Mouse (Mus musculus) heart, embryonic 14.5 days (tissue): ENCODE data around the gene Mapk13. TPM values are rescaled to one million over a fixed set of nuclear protein-coding genes. Genes with fewer than 3 reads are reported as not detected.

Experiments used
- ATAC-seq: fragments of 200-750 bp; cut with Nextera tagmentation; 2 replicates; pipeline ENCODE4 v1.8.0; 2017; ENCODE audit warnings: low read depth, moderate TSS enrichment; ENCODE audit not compliant: insufficient number of reproducible peaks, insufficient read depth, low FRiP score
- H3K27ac ChIP-seq, 2 experiments: fragments of 200-500 bp in 1 of 2; fragments of 300-500 bp in 1 of 2; sonication (generic) in 1 of 2; replicated peaks in 1 of 2; 2 replicates each; pipeline ENCODE4 v1.5.1; 2012 to 2014; ENCODE audit warnings: low read depth in 2 of 2, low read length in 2 of 2, control low read depth in 1 of 2, mild to moderate bottlenecking in 1 of 2, mixed read lengths in 1 of 2; ENCODE audit not compliant: control insufficient read depth in 1 of 2, insufficient read depth in 1 of 2
- H3K27me3 ChIP-seq: fragments of 300-500 bp; sonication (generic); 2 replicates; pipeline ENCODE4 v1.6.1; 2014; ENCODE audit warnings: mild to moderate bottlenecking, low read length, control low read depth; ENCODE audit not compliant: control insufficient read depth, insufficient read depth
- H3K36me3 ChIP-seq: fragments of 300-500 bp; sonication (generic); 2 replicates; pipeline ENCODE4 v1.6.1; 2014; ENCODE audit warnings: mild to moderate bottlenecking, control low read depth, low read length, mixed read lengths; ENCODE audit not compliant: control insufficient read depth, insufficient read depth
- H3K4me1 ChIP-seq, 2 experiments: fragments of 200-500 bp in 1 of 2; fragments of 300-500 bp in 1 of 2; sonication (generic) in 1 of 2; 2 replicates each; pipeline ENCODE4 v1.6.1; 2012 to 2014; ENCODE audit warnings: low read length in 2 of 2, control low read depth in 1 of 2, mixed read lengths in 1 of 2; ENCODE audit not compliant: control insufficient read depth in 2 of 2, insufficient read depth in 2 of 2
- H3K4me2 ChIP-seq: fragments of 300-500 bp; sonication (generic); 2 replicates; pipeline ENCODE4 v1.6.1; 2014; ENCODE audit warnings: mild to moderate bottlenecking, low read length
- H3K4me3 ChIP-seq, 2 experiments: fragments of 200-500 bp in 1 of 2; fragments of 300-500 bp in 1 of 2; sonication (generic) in 1 of 2; 2 replicates each; pipeline ENCODE4 v1.5.1; 2012 to 2014; ENCODE audit warnings: low read length in 2 of 2, mild to moderate bottlenecking in 2 of 2, control low read depth in 1 of 2, low read depth in 1 of 2, moderate library complexity in 1 of 2; ENCODE audit not compliant: control insufficient read depth in 1 of 2, insufficient read depth in 1 of 2
- H3K9ac ChIP-seq: fragments of 300-500 bp; sonication (generic); 2 replicates; pipeline ENCODE4 v1.6.1; 2014; ENCODE audit warnings: mild to moderate bottlenecking, low read length
- H3K9me3 ChIP-seq: fragments of 300-500 bp; sonication (generic); 2 replicates; pipeline ENCODE4 v1.6.1; 2016; ENCODE audit warnings: low read length, control low read depth; ENCODE audit not compliant: control insufficient read depth
- WGBS: fragments of 180-500 bp; shearing (Covaris S2); extraction: QIAGEN DNeasy Blood & Tissue Kit; methylation state at CpG from one replicate; pipeline ENCODE4 v1.1.7; 2014; 5-methylcytosine and 5-hydroxymethylcytosine counted together
- polyA plus RNA-seq: library from polyadenylated mRNA; unstranded; fragments of >200 nt; fragmentation: Nextera tagmentation; extraction: Ambion mirVana; gene quantifications from 2 replicates; pipeline ENCODE4 v1.2.1, GENCODE M21; 2014

Gene Mapk13
- polyA plus RNA-seq, 1 experiment from 2014 or later, result 2.5 TPM

DNA sequence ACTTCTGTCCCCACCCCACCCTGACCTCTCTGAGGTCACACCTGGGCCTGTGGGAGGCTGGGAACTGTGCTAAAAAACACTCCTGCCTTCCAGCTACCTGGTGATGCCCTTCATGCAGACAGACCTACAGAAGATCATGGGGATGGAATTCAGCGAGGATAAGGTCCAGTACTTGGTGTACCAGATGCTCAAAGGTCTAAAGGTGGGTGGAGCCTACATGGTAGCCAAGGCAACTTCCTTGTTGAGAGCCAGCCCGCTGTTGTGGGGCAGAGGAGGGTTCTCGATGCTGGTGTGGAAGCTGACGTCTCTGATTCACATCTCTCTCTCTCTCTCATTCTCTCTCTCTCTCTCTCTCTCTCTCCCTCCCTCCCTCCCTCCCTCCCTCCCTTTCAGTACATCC, 6.1 kb downstream of the Mapk13 start:
- Histone ChIP-seq H3K36me3 (no peaks in the 10 kb centered on the region), H3K4me3 (no peak overlapping the region), H3K4me1 (peaks cover 2 to 4% of the 10 kb centered on the region in 2 experiments; a peak in 3 of 4 replicates), H3K4me2 (no peak overlapping the region), H3K27me3 (peaks cover 15% of the 10 kb centered on the region), H3K9ac (no peak overlapping the region), H3K27ac (no peak overlapping the region), H3K9me3 (no peaks in the 10 kb centered on the region)
- 68% methylated on average over 4 of the region's 4 CpGs for WGBS
- no peak for ATAC-seq

DNA sequence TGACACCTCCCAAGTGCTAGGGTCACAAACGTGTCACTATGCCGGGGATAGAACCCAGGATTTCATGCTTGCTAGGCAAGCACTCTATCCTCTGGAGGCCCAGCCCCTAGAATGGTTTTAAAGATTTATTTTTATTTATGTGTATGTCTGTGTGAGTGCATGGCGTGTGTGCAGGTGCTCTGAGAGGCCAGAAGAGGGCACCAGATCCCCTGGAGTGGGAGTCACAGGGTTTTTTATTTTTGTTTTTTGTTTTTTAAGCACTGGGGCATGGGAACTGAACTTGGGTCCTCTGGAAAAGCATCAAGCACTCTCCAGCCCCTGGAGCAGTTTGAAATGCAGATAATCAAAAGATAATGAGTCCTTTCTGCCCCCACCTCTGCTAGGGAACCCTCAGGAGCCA, 7.7 kb downstream of the Mapk13 start:
- H3K27me3 ChIP-seq, result no peaks in the 10 kb centered on the region
- H3K9me3 ChIP-seq, result no peaks in the 10 kb centered on the region
- 91% methylated on average over 3 of the region's 3 CpGs for WGBS
- H3K36me3 ChIP-seq, result no peaks in the 10 kb centered on the region
- no peak overlapping the region for H3K4me3 ChIP-seq
- ATAC-seq, result no peak
- H3K27ac ChIP-seq, result no peak overlapping the region
- no peak overlapping the region for H3K9ac ChIP-seq
- peaks cover 6 to 10% of the 10 kb centered on the region in 2 experiments; a peak in 2 of 4 replicates for H3K4me1 ChIP-seq
- H3K4me2 ChIP-seq, result no peak overlapping the region

DNA sequence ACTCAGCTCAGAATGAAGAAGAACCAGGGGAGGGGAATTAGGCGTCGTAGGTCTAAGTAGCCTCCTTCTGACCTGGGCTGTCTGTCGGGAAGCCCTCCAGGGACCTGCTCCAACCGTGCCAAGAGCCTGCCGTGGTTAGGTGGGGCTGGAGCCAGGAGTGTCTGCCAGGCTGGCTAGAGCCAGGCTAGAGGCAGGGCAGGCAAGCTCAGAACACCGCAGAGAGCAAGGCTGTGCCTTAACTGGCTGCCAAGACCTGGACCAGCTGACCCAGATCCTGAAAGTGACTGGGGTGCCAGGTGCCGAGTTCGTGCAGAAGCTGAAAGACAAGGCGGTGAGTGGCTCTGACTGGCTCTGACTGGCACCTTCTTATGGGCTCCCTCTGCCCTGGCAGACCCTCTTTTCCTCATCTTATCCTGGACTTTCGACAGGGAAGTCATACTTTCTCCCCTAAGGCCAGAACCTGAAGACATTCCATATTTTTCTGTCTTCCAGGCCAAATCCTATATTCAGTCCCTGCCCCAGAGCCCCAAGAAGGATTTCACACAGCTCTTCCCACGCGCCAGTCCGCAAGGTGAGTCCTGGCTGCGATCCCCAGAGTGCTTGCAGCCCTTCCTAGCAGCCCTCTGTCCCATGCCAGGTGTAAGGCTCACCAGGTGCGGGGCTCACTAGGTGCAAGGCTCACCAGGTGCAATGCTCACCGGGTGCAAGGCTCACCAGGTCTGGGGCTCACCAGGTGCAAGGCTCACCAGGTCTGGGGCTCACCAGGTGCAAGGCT, 8.3 kb downstream of the Mapk13 start:
- WGBS, result 80% methylated on average over 16 of the region's 16 CpGs
- Histone ChIP-seq H3K9me3 (no peaks in the 10 kb centered on the region), H3K27me3 (no peaks in the 10 kb centered on the region), H3K36me3 (no peaks in the 10 kb centered on the region), H3K4me1 (peaks cover 6 to 10% of the 10 kb centered on the region in 2 experiments; a peak in 2 of 4 replicates), H3K4me3 (no peak overlapping the region), H3K9ac (no peak overlapping the region), H3K4me2 (no peak overlapping the region), H3K27ac (no peak overlapping the region)
- ATAC-seq, result no peak

DNA sequence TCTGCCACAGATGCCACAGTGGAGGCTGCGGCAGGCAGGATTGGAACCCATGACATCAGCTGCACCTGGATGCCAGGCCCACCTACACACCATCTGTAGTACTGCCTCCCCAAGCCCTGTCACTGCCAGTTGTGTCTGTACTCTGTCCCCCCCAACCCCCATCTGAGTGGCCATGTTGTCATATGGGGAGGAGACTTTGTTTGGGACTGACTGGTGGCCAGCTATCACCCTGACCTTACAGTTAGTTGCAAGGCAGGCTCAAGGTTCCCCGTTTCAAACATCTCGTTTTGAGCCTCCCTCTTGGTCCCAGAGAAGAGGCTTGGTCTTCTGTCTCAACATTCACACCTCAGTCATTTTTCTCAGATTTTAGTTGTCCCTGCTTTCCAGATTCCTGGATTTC, 10.6 kb downstream of the Mapk13 start:
- no peak for ATAC-seq
- Histone ChIP-seq H3K4me3 (no peak overlapping the region), H3K9ac (no peak overlapping the region), H3K9me3 (no peaks in the 10 kb centered on the region), H3K4me2 (no peak overlapping the region), H3K4me1 (peaks cover 6 to 10% of the 10 kb centered on the region in 2 experiments; a peak in 2 of 4 replicates), H3K27me3 (no peaks in the 10 kb centered on the region), H3K27ac (no peak overlapping the region), H3K36me3 (no peaks in the 10 kb centered on the region)
- WGBS, result 86% methylated on average over 3 of the region's 3 CpGs

DNA sequence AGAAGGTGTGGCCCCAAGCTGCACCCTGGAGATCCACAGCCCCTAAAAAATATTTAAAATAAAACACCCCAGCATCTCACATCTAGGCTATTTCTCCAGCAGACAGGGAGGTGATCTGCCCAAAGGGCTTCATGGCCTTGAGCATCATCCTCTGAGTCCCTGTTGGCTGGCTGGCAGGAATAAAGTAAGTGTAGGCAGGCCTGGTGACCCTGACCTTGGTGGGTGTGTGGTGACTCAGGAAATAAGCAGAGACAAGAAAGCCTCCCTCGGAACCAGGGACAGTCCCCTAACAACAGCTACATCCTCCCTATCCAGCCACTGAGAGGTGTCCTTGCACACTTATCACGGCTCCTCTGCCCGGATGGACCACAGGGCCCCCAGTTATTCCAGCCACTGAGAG, 11.7 kb downstream of the Mapk13 start:
- peaks cover 6 to 10% of the 10 kb centered on the region in 2 experiments; a peak in 2 of 4 replicates for H3K4me1 ChIP-seq
- no peak overlapping the region for H3K27ac ChIP-seq
- no peak overlapping the region for H3K9ac ChIP-seq
- H3K36me3 ChIP-seq, result no peaks in the 10 kb centered on the region
- no peaks in the 10 kb centered on the region for H3K9me3 ChIP-seq
- no peaks in the 10 kb centered on the region for H3K27me3 ChIP-seq
- no peak overlapping the region for H3K4me3 ChIP-seq
- no peak overlapping the region for H3K4me2 ChIP-seq
- no peak for ATAC-seq
- 31% methylated on average over 3 of the region's 3 CpGs for WGBS

DNA sequence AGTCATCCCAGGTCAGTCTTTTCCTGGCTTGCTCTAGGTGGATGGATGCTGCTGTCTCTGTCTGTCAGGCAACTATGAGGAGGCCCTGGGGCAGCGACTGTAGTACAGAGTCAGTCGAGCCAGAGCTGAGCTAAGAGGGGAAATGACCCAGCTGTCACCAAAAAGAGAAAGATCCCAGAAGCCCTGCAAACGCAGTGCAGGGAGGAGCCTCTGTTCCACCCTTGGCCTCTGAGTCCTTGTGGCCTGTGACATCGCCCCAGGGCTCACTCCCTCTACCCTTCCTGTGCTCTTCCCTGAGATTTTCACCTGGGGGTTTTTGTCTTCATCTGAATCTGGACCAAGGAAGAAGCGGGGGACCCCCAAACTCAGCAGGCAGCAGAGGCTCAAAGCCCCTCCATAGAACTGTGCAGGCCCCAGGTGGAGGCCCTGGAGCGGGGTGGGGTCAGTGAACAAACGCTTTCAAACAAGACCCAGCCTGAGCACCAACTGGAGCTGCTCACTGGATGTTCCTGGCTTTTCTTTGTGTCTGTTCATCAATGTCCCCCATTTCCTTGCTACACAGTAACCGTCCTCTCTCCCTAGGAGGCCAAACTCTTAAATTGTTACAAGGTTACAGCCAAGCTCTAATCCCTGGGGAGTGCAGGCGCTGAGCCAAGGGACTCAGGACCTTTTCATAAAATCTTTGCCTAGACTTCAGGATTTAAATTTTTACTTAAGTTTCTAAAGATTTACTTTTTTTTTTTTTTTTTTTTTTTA, 12.4 kb downstream of the Mapk13 start:
- H3K27ac ChIP-seq, result 0 out of 4 replicates have a peak overlapping the region, but pooled peaks of 1 of the 2 experiments have one; percentile 3
- H3K9ac ChIP-seq, result no peak overlapping the region
- 49% methylated on average over 9 of the region's 9 CpGs for WGBS

DNA sequence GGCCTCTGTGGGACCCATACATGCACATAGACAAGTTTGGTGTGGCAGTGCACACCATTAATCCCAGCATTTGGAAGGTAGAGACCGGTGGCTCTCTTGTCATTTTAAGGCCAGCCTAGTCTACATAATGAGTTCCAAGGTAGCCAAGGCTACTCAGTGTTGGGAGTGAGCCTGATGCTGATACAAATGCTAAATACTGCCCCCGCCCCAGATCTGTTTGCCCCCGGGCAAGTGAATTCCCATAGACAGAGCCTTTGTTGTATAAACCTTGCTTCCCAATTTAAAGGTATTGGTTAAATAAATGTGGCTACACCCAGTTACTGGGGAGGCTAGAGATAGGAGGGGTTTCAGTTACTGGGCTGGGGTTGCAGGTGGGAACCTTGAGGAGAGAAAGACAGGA, 15.9 kb downstream of the Mapk13 start:
- Histone ChIP-seq H3K27me3 (no peaks in the 10 kb centered on the region), H3K9me3 (no peaks in the 10 kb centered on the region), H3K4me1 (peaks cover 6 to 12% of the 10 kb centered on the region in 2 experiments; a peak in 2 of 4 replicates), H3K9ac (no peak overlapping the region), H3K4me2 (no peak overlapping the region), H3K27ac (no peak overlapping the region), H3K4me3 (no peak overlapping the region), H3K36me3 (no peaks in the 10 kb centered on the region)
- WGBS, result 97% methylated on average over 3 of the region's 3 CpGs
- ATAC-seq, result no peak

More for the DNA sequence above, 12.4 kb downstream of the Mapk13 start:
- ATAC-seq, result peak; percentile 41; the same call in 1 of the 2 replicates
- no peaks in the 10 kb centered on the region for H3K36me3 ChIP-seq
- no peaks in the 10 kb centered on the region for H3K27me3 ChIP-seq
- no peak overlapping the region for H3K4me2 ChIP-seq
- no peak overlapping the region for H3K4me3 ChIP-seq
- H3K9me3 ChIP-seq, result no peaks in the 10 kb centered on the region
- peaks cover 6 to 12% of the 10 kb centered on the region in 2 experiments; a peak in 2 of 4 replicates for H3K4me1 ChIP-seq
